Mouse (Mus musculus) ES-E14 (cell line): ENCODE data around the gene Lsm7. TPM values are rescaled to one million over a fixed set of nuclear protein-coding genes. Genes with fewer than 3 reads are reported as not detected.

Experiments used
- DNase-seq: peaks from one replicate; pipeline ENCODE4 v3.0.0-alpha.2; 2013; ENCODE audit warnings: low read depth, low spot score
- H3K27ac ChIP-seq: 2 replicates; pipeline ENCODE4 v1.5.1; 2012; ENCODE audit warnings: low read depth, mild to moderate bottlenecking, low read length, moderate library complexity, mixed read lengths; ENCODE audit not compliant: poor library complexity, insufficient read depth, severe bottlenecking
- H3K36me3 ChIP-seq: 2 replicates; pipeline ENCODE4 v1.6.1; 2012; ENCODE audit warnings: mild to moderate bottlenecking, low read length, moderate library complexity, mixed read lengths; ENCODE audit not compliant: control insufficient read depth, poor library complexity, insufficient read depth, severe bottlenecking
- H3K4me1 ChIP-seq, 2 experiments: fragments of 150-350 bp in 1 of 2; sonication (generic) in 1 of 2; 2 replicates each; pipeline ENCODE4 v1.6.1; 2012; ENCODE audit warnings: low read length in 2 of 2, mild to moderate bottlenecking in 1 of 2, mixed read lengths in 1 of 2; ENCODE audit not compliant: control insufficient read depth in 2 of 2, insufficient read depth in 2 of 2, poor library complexity in 1 of 2
- H3K4me3 ChIP-seq, 2 experiments: fragments of 150-350 bp in 1 of 2; sonication (generic) in 1 of 2; 2 replicates each; pipeline ENCODE4 v1.5.1; 2012; ENCODE audit warnings: low read length in 2 of 2, low read depth in 1 of 2, mild to moderate bottlenecking in 1 of 2, mixed read lengths in 1 of 2; ENCODE audit not compliant: insufficient read depth in 1 of 2, poor library complexity in 1 of 2, severe bottlenecking in 1 of 2
- H3K9ac ChIP-seq: 2 replicates; pipeline ENCODE4 v1.6.1; 2012; ENCODE audit warnings: low read depth, mild to moderate bottlenecking, low read length, mixed read lengths; ENCODE audit not compliant: poor library complexity, insufficient read depth, severe bottlenecking
- H3K9me3 ChIP-seq: fragments of 150-350 bp; sonication (generic); 2 replicates; pipeline ENCODE4 v1.6.1; 2012; ENCODE audit warnings: low read depth, mild to moderate bottlenecking, low read length; ENCODE audit not compliant: control insufficient read depth, insufficient read depth
- CHD2 ChIP-seq: IDR thresholded peaks from 2 replicates; pipeline ENCODE4 v1.6.1; 2014; ENCODE audit warnings: mild to moderate bottlenecking, low read depth, low read length, inconsistent platforms
- HCFC1 ChIP-seq: IDR thresholded peaks from 2 replicates; pipeline ENCODE4 v1.6.1; 2012; ENCODE audit warnings: low read length, inconsistent platforms, borderline replicate concordance; ENCODE audit not compliant: insufficient read depth
- MAFK ChIP-seq: IDR thresholded peaks from 2 replicates; pipeline ENCODE4 v1.6.1; 2014; ENCODE audit warnings: mild to moderate bottlenecking, low read depth, low read length, inconsistent platforms; ENCODE audit not compliant: insufficient read depth
- ZC3H11A ChIP-seq: IDR thresholded peaks from 2 replicates; pipeline ENCODE4 v1.6.1; 2012; ENCODE audit warnings: low read depth, mild to moderate bottlenecking, inconsistent platforms, low read length, borderline replicate concordance
- ZNF384 ChIP-seq: IDR thresholded peaks from 2 replicates; pipeline ENCODE4 v1.6.1; 2012; ENCODE audit warnings: low read depth, low read length, inconsistent platforms
- in situ Hi-C, 2 experiments: fragments of 600-800 bp; cut with MboI; formaldehyde crosslinking; loops; one replicate each; pipeline ENCODE4 v1.15.1; 2025; ENCODE audit warnings: low sequenced_read_pairs in 2 of 2, inconsistent platforms in 1 of 2; ENCODE audit not compliant: unreplicated experiment in 2 of 2
- total RNA-seq: library from RNA; depleted of rRNA; stranded (reverse); fragments of 300-350 nt; gene quantifications from 2 replicates; pipeline ENCODE4 v1.2.3, GENCODE M21; 2012

Gene Lsm7
- total RNA-seq, 1 experiment: 385 TPM

- no peak for DNase-seq
- Histone ChIP-seq H3K27ac (no peak overlapping the region), H3K9me3 (no peaks in the 10 kb centered on the region), H3K36me3 (no peaks in the 10 kb centered on the region), H3K9ac (no peak overlapping the region), H3K4me3 (no peak overlapping the region), H3K4me1 (peaks cover 0 to 5% of the 10 kb centered on the region in 2 experiments; a peak in 1 of 4 replicates)
- TF ChIP-seq CHD2 (no peak), ZNF384 (no peak), HCFC1 (no peak), MAFK (no peak), ZC3H11A (no peak)
- in situ Hi-C loops: no loop called here
Measured at GRCm38 (mm10) chr10:80842334-80842733, 12.7 kb downstream of the Lsm7 start.

- TF ChIP-seq CHD2 (no peak), MAFK (no peak), ZNF384 (no peak), ZC3H11A (no peak), HCFC1 (no peak)
- in situ Hi-C loops: no loop called here
- DNase-seq: no peak
- H3K4me1 ChIP-seq: peaks cover 0 to 7% of the 10 kb centered on the region in 2 experiments; a peak in 1 of 4 replicates
- no peak overlapping the region for H3K27ac ChIP-seq
- no peaks in the 10 kb centered on the region for H3K36me3 ChIP-seq
- no peak overlapping the region for H3K4me3 ChIP-seq
- no peaks in the 10 kb centered on the region for H3K9me3 ChIP-seq
- H3K9ac ChIP-seq: no peak overlapping the region
Measured at GRCm38 (mm10) chr10:80841685-80842084, 13.3 kb downstream of the Lsm7 start.

DNA sequence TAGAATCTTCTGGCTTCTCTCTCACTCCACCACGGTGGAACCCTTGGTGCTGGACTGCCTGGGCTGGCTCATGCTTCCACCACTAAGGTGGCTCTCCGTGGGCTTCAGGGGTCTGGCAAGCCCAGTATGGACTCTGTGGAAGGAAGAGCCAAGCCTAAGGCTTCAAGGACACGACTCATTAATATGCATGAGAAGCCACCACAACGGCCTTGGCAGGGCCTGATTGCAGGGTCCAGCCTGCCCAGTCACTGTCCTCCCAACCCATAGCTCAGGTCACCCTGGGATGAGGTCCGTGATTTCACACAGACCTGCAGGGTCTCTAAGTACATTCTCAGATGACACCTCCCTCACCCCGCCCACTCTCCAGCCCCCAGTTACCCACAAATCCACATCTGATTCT, 15.2 kb downstream of the Lsm7 start:
- Histone ChIP-seq H3K4me1 (peaks cover 0 to 10% of the 10 kb centered on the region in 2 experiments; a peak in 1 of 4 replicates), H3K27ac (no peak overlapping the region), H3K9ac (no peak overlapping the region), H3K36me3 (no peaks in the 10 kb centered on the region), H3K9me3 (no peaks in the 10 kb centered on the region), H3K4me3 (no peak overlapping the region)
- TF ChIP-seq ZC3H11A (no peak), CHD2 (no peak), HCFC1 (no peak), ZNF384 (no peak), MAFK (no peak)
- in situ Hi-C loops: no loop called here
- no peak for DNase-seq

DNA sequence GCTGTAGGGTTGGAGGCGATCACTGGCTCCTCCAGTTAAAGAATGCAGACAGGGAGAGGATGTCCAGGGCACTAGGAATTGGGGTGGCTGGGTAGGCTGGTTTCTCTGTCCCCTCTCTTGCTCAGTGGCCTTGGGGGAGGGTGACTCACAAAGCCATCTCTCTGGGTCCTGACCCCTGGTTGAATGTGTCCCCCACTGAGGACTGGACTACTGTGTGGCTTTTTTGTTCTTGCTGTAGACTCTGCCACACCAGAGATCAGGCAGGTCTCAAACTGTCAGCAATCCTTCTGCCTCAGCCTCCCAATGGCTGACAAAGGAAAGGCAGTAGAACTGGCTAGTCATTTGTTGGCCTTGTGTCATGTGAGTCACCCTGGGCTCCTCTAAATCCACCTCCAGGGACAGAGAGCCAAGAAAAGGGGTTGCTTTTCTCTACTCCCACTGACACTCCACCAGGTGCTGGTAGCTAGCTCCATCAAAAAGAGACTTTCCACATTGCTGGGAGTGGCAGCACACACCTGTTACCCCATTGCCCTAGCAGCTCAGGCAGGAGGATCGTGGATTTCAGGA, 16.6 kb downstream of the Lsm7 start:
- H3K9ac ChIP-seq: no peak overlapping the region
- no peaks in the 10 kb centered on the region for H3K9me3 ChIP-seq
- TF ChIP-seq CHD2 (no peak), MAFK (no peak), ZC3H11A (no peak), HCFC1 (no peak)
- H3K36me3 ChIP-seq: no peaks in the 10 kb centered on the region
- no peak for DNase-seq
- H3K27ac ChIP-seq: no peak overlapping the region
- in situ Hi-C loops: no loop called here
- no peak overlapping the region for H3K4me3 ChIP-seq
- peaks cover 0 to 14% of the 10 kb centered on the region in 2 experiments; a peak in 1 of 4 replicates for H3K4me1 ChIP-seq

- Histone ChIP-seq H3K9ac (no peak overlapping the region), H3K4me1 (peaks cover 0 to 14% of the 10 kb centered on the region in 2 experiments; a peak in 1 of 4 replicates), H3K36me3 (no peaks in the 10 kb centered on the region), H3K4me3 (no peak overlapping the region), H3K9me3 (no peaks in the 10 kb centered on the region), H3K27ac (no peak overlapping the region)
- TF ChIP-seq ZC3H11A: no peak
- TF ChIP-seq ZNF384: no peak
- TF ChIP-seq MAFK: no peak
- no peak for TF ChIP-seq HCFC1
- no peak for TF ChIP-seq CHD2
- no peak for DNase-seq
- in situ Hi-C loops: no loop called here
Measured at GRCm38 (mm10) chr10:80837827-80838226, 17.2 kb downstream of the Lsm7 start.
